Mouse (Mus musculus) cerebellum, adult 2 months (tissue): Measurements from ENCODE around the gene Spata20. TPM values are rescaled to one million over a fixed set of nuclear protein-coding genes. Genes with fewer than 3 reads are reported as not detected.

ENCODE experiments used
- DNase-seq, 2 experiments: peaks; one replicate each; pipeline ENCODE4 v3.0.0; 2021
- H3K27ac ChIP-seq: fragments of 200-500 bp; 2 replicates; pipeline ENCODE4 v1.5.1; 2012; ENCODE audit warnings: low read length, control low read depth, inconsistent platforms; ENCODE audit not compliant: insufficient read depth
- H3K27me3 ChIP-seq: fragments of 200-500 bp; 2 replicates; pipeline ENCODE4 v1.6.1; 2012; ENCODE audit warnings: inconsistent platforms, mild to moderate bottlenecking, low read length, moderate library complexity; ENCODE audit not compliant: control insufficient read depth, insufficient read depth
- H3K4me1 ChIP-seq: fragments of 200-500 bp; 2 replicates; pipeline ENCODE4 v1.6.1; 2011; ENCODE audit warnings: low read length; ENCODE audit not compliant: control insufficient read depth, insufficient read depth
- H3K4me3 ChIP-seq: fragments of 200-500 bp; replicated peaks from 2 replicates; pipeline ENCODE3; 2011; ENCODE audit warnings: mild to moderate bottlenecking, low read depth, low read length, control low read depth; ENCODE audit not compliant: insufficient read depth
- CTCF ChIP-seq: fragments of 200-500 bp; IDR thresholded peaks from 2 replicates; pipeline ENCODE4 v1.5.1; 2011; ENCODE audit warnings: low read depth, mild to moderate bottlenecking, control low read depth, low read length, moderate library complexity, borderline replicate concordance; ENCODE audit not compliant: insufficient read depth
- POLR2A ChIP-seq: fragments of 200-500 bp; IDR thresholded peaks from 2 replicates; pipeline ENCODE4 v1.6.1; 2011; ENCODE audit warnings: low read length, control low read depth, borderline replicate concordance; ENCODE audit not compliant: insufficient read depth
- WGBS: fragments of 180-500 bp; shearing (Covaris S2); methylation state at CpG from one replicate; pipeline ENCODE4 v1.1.7; 2018; 5-methylcytosine and 5-hydroxymethylcytosine counted together
- polyA plus RNA-seq: library from polyadenylated mRNA; depleted of rRNA; stranded (reverse); fragments of >200 nt; gene quantifications from 2 replicates; pipeline ENCODE4 v1.2.3, GENCODE M21; 2012; rRNA removed

Spata20 gene
- polyA plus RNA-seq = 1.5 and 1.9 TPM in 2 replicates

DNA sequence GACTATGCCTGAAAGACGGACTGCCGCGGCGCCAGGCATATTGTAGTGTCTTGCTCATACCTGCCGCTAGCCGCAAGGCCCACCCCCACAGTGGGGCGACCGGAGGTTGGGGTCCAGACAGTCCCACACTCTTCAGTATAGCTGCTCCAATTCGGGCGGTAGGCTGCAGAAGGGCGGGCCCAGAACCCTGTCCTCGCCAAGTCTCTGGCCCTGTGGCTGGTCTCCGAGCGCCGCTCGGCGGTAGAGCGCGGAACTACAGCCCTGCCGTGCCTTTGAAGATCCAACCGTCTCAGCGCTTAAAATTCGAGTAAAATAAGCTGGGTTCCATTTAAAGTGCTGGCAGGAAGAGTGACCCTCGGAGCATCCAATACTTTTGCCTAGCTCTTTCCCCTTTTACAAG lies at the start of gene Spata20:
Gene Spata20 (minus strand): TSS at position 179 of the 400 bp plus-strand sequence.
- H3K4me3 ChIP-seq = peak within 1 kb of the TSS; percentile 38
- no peak within 1 kb of the TSS for H3K27ac ChIP-seq
- 4% methylated on average over 24 of the region's 24 CpGs for WGBS
- H3K4me1 ChIP-seq = peaks cover 23% of the 10 kb centered on the region
- H3K27me3 ChIP-seq = no peaks in the 10 kb centered on the region
- TF ChIP-seq POLR2A = no peak
- peak; percentile 95 for TF ChIP-seq CTCF
- DNase-seq = peak; percentile 85 to 94

DNA sequence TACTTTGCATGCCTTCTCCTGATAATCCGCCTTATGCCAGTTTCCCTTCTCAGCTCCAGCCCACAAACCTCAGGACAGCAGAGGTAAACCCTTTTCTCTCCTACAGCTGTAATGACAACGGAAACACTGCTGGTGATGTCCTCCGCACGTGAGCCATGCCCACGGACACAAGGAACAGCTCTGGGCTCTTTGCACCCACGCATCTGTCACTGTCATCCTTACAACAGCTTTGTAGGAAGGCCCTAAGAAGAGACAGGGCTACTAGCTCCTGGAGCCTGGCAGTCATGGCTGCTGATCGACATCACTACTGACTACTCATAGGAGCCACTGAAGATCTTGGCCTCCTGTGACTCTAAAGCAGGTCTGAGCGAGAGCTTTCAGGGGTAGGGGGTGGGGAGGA lies 47.2 kb upstream of the Spata20 start:
- Histone ChIP-seq H3K27me3 (no peaks in the 10 kb centered on the region), H3K27ac (no peak overlapping the region), H3K4me3 (no peak overlapping the region), H3K4me1 (no peaks in the 10 kb centered on the region)
- no peak for TF ChIP-seq POLR2A
- TF ChIP-seq CTCF = no peak
- WGBS = 79% methylated on average over 8 of the region's 8 CpGs
- no peak for DNase-seq

DNA sequence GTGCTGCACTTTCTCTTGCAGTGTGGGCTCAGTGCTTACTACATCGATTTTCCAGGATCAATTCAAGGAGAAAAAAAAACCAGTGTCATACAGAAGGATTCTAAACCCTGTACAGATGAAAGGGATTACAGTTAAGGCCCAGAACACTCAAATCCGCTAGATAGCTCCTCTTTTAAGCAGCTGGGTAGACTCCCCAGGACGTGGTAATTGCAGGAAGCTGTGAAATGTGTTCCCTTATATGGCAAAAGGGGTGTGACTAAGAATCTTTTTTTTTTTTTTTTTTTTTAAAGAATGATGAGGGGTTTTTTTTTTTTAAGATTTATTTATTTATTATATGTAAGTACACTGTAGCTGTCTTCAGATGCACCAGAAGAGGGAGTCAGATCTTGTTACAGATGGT lies 42.9 kb upstream of the Spata20 start:
- DNase-seq = no peak
- Histone ChIP-seq H3K27ac (no peak overlapping the region), H3K4me1 (no peaks in the 10 kb centered on the region), H3K4me3 (no peak overlapping the region), H3K27me3 (no peaks in the 10 kb centered on the region)
- TF ChIP-seq CTCF = no peak
- 60% methylated on average over 3 of the region's 3 CpGs for WGBS

DNA sequence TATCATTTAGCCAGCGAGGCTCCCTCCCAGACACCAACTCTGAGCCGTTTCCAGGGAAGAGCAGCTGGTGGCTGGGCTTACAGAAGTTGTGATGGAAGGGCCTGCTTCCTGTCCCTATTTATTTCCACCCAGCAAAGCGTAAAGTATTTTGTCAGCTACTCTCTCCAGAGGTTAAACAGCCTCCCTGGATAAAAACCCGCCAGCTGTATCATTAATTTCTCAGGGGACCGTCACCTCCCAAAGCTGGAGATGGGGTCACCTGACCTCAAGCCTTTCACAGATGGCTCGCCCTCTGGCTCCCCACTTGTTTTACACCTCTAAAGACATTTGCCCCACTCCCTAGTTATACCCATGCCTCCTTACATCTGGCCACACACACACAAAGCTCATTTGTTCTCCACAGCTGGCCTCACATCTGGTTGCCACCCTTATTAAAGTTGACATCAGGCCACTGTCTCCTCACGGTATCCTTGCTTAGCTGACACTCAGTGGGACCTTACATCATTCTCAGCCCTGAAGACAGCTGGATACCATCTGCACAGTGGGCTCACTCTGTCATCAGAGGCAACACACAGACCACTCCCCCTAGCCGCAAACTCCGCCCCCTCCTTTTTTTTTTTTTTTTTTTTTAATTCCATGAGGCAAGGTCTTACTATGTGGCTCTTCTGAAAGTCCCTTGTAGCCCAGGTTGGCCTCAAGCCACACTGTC lies 40.3 kb upstream of the Spata20 start:
- 44% methylated on average over 9 of the region's 9 CpGs for WGBS
- TF ChIP-seq CTCF (no peak), POLR2A (no peak)
- H3K27me3 ChIP-seq = no peaks in the 10 kb centered on the region
- 0 out of 2 replicates have a peak, but pooled peaks cover 3% of the 10 kb centered on the region for H3K4me1 ChIP-seq
- no peak for DNase-seq
- H3K27ac ChIP-seq = no peak overlapping the region
- H3K4me3 ChIP-seq = no peak overlapping the region

DNA sequence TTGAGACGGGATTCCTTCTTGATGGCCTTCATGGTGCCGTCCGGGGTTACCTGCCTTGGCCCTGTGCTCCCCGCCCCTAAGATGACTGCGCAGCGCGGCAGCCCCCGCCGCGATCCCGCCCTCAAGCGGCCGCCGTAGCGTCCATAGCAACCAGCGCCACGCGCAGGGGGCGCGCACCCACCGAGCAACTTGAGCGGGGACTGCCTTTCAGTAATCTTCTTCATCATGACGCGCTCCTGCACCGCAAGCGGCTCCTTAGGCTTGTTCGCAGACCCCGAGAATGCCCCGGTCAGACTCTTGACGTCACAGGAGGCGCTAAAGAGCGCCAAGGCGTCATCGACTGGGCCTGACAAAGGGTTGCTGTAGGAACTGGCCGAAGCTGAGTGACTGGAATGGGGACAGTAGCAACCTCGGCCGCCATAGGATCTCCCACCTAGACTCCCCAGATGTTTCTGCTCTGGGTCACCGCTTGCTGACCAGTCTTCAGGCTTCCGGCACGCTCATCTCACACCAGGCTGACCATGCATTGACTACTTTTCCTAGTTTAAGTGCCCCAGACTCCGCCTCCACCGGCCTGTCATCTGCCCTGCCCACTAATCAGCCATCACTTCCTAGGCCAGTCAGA lies 35.4 kb upstream of the Spata20 start, which contains the start of gene Mycbpap:
Gene Mycbpap (minus strand): TSS at position 524 of the 625 bp plus-strand sequence.
- Histone ChIP-seq H3K27ac (no peak within 1 kb of the TSS), H3K27me3 (no peaks in the 10 kb centered on the region), H3K4me3 (peak within 1 kb of the TSS; percentile 80), H3K4me1 (0 out of 2 replicates have a peak, but pooled peaks cover 3% of the 10 kb centered on the region)
- TF ChIP-seq POLR2A (peak; percentile 20; the same call in 1 of the 2 replicates), CTCF (peak; percentile 5; the same call in 1 of the 2 replicates)
- peak; percentile 79 to 87 for DNase-seq
- 2% methylated on average over 42 of the region's 42 CpGs for WGBS

DNA sequence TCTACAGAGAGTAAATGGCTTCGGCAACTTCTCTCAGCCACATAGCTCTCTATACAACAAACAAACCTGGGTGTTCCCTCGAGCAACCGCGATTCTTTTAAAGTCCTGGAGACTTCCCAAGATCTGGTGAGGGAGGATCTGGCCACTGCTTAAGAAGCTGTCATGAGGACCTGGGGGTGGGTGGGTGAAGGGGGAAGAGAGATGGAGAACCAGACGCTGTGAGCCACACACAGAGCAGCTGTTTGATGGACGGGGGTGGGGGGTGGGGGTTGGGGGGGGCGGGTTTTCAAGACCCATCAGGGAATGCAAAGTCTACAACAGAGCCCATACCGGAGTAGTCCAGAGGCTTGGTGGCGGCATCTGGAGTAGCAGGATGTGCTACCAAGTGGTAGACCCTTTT lies 27.5 kb upstream of the Spata20 start:
- Histone ChIP-seq H3K4me3 (no peak overlapping the region), H3K4me1 (no peaks in the 10 kb centered on the region), H3K27ac (no peak overlapping the region), H3K27me3 (no peaks in the 10 kb centered on the region)
- no peak for TF ChIP-seq CTCF
- no peak for TF ChIP-seq POLR2A
- DNase-seq = no peak
- WGBS = 30% methylated on average over 9 of the region's 9 CpGs

DNA sequence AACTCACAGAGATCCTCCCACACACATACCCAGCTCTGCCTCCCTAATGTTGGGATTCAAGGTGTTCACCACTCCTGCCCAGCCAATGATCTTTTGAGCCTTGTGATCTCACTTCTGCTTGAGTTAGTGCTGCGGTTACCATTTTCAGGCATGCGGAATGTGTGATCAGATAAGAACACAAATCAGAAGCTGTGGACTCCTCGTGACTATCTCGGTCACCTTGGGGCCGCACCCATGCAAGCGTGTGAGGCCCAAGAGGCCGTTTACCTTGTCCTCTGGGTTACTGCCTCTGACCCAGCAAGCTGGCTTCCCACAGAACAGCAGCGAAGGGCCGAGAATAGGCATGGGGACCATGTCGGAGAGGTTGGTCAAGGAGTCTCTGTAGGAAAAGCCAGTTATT lies 23.0 kb upstream of the Spata20 start:
- Histone ChIP-seq H3K27ac (no peak overlapping the region), H3K4me3 (no peak overlapping the region), H3K4me1 (no peaks in the 10 kb centered on the region), H3K27me3 (no peaks in the 10 kb centered on the region)
- 93% methylated on average over 10 of the region's 10 CpGs for WGBS
- DNase-seq = no peak
- TF ChIP-seq POLR2A (no peak), CTCF (no peak)

DNA sequence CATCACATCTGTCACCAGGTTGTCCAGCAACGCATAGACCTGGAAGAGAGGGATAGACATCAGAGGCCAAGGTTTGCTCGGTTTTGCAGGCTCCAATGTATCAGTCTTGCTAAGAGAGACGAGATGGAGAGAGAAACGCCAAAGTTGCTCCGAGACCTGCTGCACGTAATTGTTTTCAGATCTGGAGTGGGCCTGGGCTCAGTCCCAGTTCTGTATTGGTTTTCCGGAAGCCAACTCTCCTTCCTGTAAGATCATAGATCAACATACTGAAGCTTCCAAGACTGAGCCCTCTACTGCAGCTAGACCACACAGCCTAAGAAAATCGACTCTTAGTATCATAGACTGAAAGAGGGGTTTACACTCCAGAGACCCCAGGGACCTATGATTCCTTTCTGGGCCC lies 15.5 kb upstream of the Spata20 start:
- no peak overlapping the region for H3K4me3 ChIP-seq
- no peak for TF ChIP-seq CTCF
- no peak for TF ChIP-seq POLR2A
- H3K4me1 ChIP-seq = peaks cover 9% of the 10 kb centered on the region
- H3K27me3 ChIP-seq = no peaks in the 10 kb centered on the region
- DNase-seq = no peak
- WGBS = 93% methylated on average over 8 of the region's 8 CpGs
- H3K27ac ChIP-seq = no peak overlapping the region
